Mouse (Mus musculus): Measurements from ENCODE around the gene Zfp961. TPM values are rescaled to one million over a fixed set of nuclear protein-coding genes. Genes with fewer than 3 reads are reported as not detected.
A peak's percentile ranks its signal among the peaks of the same experiment; 100 is the strongest.
"Not testable (repeated sequence)": the region's sequence is repeated elsewhere in the genome, so short reads cannot be mapped to it uniquely, and the experiment has no call there.

Zfp961 gene
- total RNA-seq, 2 experiments from 2014 or later: 9.1 to 15.8 TPM

GRCm38 (mm10) chr8:72008134-72008641 is 57.4 kb downstream of the Zfp961 start:
- no peak for ATAC-seq (replicated peaks; ENCODE audit: low FRiP score, poor library complexity, severe bottlenecking)

DNA sequence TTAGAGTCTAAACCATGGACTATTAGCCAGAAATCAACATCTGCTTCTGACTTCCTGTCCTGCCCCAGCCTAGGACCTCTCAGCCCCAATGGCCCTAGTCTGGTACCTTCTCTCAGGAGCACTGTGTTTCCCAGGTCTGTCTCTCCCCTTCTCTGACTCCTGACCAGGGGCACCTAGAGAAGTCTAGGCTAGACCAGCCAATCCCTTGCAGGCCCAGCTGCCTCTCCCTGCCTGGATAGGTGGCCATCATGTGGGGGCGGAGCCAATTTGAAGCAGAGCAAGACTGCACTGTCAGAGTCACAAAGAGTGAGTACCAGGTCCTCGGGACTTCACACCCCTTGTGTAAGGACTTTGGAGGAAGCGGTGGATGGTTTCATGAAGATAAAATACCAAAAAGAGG is 58.6 kb downstream of the Zfp961 start, which contains the start of gene Cyp4f18:
Gene Cyp4f18 (minus strand): TSS at position 154 of the 400 bp plus-strand sequence.
- no peak for ATAC-seq (replicated peaks; ENCODE audit: low FRiP score, poor library complexity, severe bottlenecking)

GRCm38 (mm10) chr8:72013506-72014228 is 62.8 kb downstream of the Zfp961 start:
- not testable (repeated sequence) for ATAC-seq (replicated peaks; ENCODE audit: low FRiP score, poor library complexity, severe bottlenecking)

DNA sequence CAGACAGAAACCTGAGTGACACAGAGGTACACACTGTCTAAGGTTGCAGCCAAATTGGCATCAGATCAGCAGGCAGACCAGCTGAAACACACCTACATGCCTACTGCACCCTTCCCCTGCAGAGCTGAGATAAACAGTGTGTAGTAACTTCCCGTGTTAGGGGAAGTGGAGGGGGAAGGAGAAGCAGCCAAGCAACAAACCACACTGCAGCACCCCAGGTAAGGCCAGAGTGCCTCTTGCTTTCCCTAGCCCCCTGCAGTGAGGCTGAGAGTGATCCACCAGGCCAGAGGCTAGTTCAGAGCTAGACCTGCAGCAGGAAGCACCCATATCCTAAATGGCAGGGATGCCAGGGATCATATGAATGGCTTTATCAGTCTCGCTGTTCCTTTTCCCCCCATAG is 66.5 kb downstream of the Zfp961 start:
- not testable (repeated sequence) for ATAC-seq (replicated peaks; ENCODE audit: low FRiP score, poor library complexity, severe bottlenecking)

- no peak for ATAC-seq (replicated peaks; ENCODE audit: low FRiP score, poor library complexity, severe bottlenecking)
Observed at GRCm38 (mm10) chr8:72018141-72018540, 67.3 kb downstream of the Zfp961 start.

DNA sequence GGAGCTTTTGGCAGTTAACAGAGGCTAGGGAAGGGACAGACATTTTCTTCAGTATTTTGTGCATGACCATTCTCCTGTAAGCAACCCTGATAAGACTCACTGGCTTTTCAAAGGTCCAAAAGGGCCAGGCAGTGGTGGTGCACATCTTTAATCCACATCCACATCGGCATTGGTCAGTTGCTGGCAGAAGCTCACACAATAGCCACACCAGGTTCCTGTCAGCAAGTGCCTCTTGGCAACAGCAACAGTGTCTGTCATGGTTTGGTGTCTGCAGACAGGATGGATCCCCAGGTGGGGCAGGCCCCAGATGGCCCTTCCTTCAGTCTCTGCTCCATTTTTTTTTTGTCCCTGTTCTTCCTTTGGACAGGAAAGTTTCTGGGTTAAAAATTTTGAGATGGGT is 68.2 kb downstream of the Zfp961 start:
- ATAC-seq (replicated peaks; ENCODE audit: low FRiP score, poor library complexity, severe bottlenecking): not testable (repeated sequence)

DNA sequence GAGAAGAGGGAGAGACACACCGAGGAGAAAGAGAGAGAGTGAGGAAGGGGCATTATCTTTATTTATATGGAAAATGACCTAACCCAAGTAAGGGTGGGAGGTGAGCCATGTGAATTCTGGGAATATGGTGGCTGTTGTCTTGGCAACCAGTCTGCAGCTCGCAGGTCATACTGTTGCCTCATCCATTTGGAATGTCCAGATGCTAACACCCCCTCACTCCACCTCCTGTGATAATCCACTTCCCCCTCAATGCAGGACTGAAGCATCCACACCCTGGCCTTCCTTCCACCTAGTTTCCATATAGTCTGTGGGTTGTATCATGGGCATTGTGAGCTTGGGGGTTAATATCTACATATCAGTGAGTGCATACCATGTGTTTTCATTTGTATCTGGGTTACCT is 69.0 kb downstream of the Zfp961 start:
- no peak for ATAC-seq (replicated peaks; ENCODE audit: low FRiP score, poor library complexity, severe bottlenecking)

GRCm38 (mm10) chr8:72024886-72025285 is 74.0 kb downstream of the Zfp961 start:
- not testable (repeated sequence) for ATAC-seq (replicated peaks; ENCODE audit: low FRiP score, poor library complexity, severe bottlenecking)

- ATAC-seq (replicated peaks; ENCODE audit: low FRiP score, poor library complexity, severe bottlenecking): peak; percentile 49
Observed at GRCm38 (mm10) chr8:72032926-72033325, 82.1 kb downstream of the Zfp961 start.

DNA sequence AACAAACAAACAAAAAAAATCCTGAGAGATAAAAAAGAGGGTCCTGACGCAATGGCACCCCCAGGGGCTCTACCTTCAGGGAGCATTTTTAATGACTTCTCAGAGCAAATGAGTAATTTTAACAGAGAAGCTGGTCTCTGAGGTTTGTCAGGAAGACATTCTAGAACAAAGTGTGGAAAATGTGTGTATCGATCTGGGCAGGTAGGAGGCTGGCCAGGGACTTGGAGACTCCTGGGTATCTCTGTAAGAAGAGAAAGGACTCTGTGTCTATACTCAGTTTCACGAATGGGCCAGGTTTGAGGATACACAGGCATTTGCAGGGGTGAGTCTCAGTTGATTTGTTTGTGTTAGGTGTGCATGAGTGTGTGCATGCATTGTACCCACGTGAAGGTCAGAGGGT is 90.1 kb downstream of the Zfp961 start, which contains the start of gene Olfr372:
Gene Olfr372 (plus strand): TSS at position 301 of the 400 bp plus-strand sequence.
- ATAC-seq (replicated peaks; ENCODE audit: low FRiP score, poor library complexity, severe bottlenecking): not testable (repeated sequence)

- no peak for ATAC-seq (replicated peaks; ENCODE audit: low FRiP score, poor library complexity, severe bottlenecking)
Observed at GRCm38 (mm10) chr8:72042493-72042892, 91.7 kb downstream of the Zfp961 start.

Other genes starting within 250 kb of the Zfp961 start
- 6.1 and 16.5 TPM in 2 replicates for gene B3gnt3, start 249.2 kb upstream of the Zfp961 start, total RNA-seq (2015; ENCODE audit: low replicate concordance)
- gene B3gnt3, start 249.2 kb upstream of the Zfp961 start, total RNA-seq (2017; ENCODE audit: low replicate concordance): 11.2 and 12.9 TPM in 2 replicates
- 20.2 and 26.5 TPM in 2 replicates for gene Fcho1, start 225.3 kb upstream of the Zfp961 start, total RNA-seq (2015; ENCODE audit: low replicate concordance)
- gene Fcho1, start 225.3 kb upstream of the Zfp961 start, total RNA-seq (2017; ENCODE audit: low replicate concordance): 44.8 and 52.8 TPM in 2 replicates
- gene Zfp709, start 69.0 kb upstream of the Zfp961 start, total RNA-seq (2015; ENCODE audit: low replicate concordance): 1.3 and 2.9 TPM in 2 replicates
- gene Zfp709, start 69.0 kb upstream of the Zfp961 start, total RNA-seq (2017; ENCODE audit: low replicate concordance): 1.3 and 2.5 TPM in 2 replicates
- gene Zfp882, start 42.4 kb upstream of the Zfp961 start, total RNA-seq (2015; ENCODE audit: low replicate concordance): 2.1 TPM in 1 of 2 replicates, not detected in the other
- gene Zfp882, start 42.4 kb upstream of the Zfp961 start, total RNA-seq (2017; ENCODE audit: low replicate concordance): 2.0 and 3.3 TPM in 2 replicates
- 9.2 and 10.4 TPM in 2 replicates for gene Zfp617, start 42.4 kb upstream of the Zfp961 start, total RNA-seq (2015; ENCODE audit: low replicate concordance)
- 5.5 and 6.8 TPM in 2 replicates for gene Zfp617, start 42.4 kb upstream of the Zfp961 start, total RNA-seq (2017; ENCODE audit: low replicate concordance)
- 15.3 and 25.2 TPM in 2 replicates for gene Cyp4f18, start 58.6 kb downstream of the Zfp961 start, total RNA-seq (2015; ENCODE audit: low replicate concordance)
- gene Cyp4f18, start 58.6 kb downstream of the Zfp961 start, total RNA-seq (2017; ENCODE audit: low replicate concordance): 7.7 and 10.3 TPM in 2 replicates
- not detected in 2 replicates for gene Olfr372, start 90.2 kb downstream of the Zfp961 start, total RNA-seq (2015; ENCODE audit: low replicate concordance)
- gene Olfr372, start 90.2 kb downstream of the Zfp961 start, total RNA-seq (2017; ENCODE audit: low replicate concordance): not detected in 2 replicates
- not detected in 2 replicates for gene Olfr373, start 132.1 kb downstream of the Zfp961 start, total RNA-seq (2015; ENCODE audit: low replicate concordance)
- gene Olfr373, start 132.1 kb downstream of the Zfp961 start, total RNA-seq (2017; ENCODE audit: low replicate concordance): not detected in 2 replicates
- not detected in 2 replicates for gene Olfr374, start 156.0 kb downstream of the Zfp961 start, total RNA-seq (2015; ENCODE audit: low replicate concordance)
- gene Olfr374, start 156.0 kb downstream of the Zfp961 start, total RNA-seq (2017; ENCODE audit: low replicate concordance): 0.14 TPM in 1 of 2 replicates, not detected in the other
- gene Tpm4, start 183.9 kb downstream of the Zfp961 start, total RNA-seq (2015; ENCODE audit: low replicate concordance): 22.5 and 25.9 TPM in 2 replicates
- gene Tpm4, start 183.9 kb downstream of the Zfp961 start, total RNA-seq (2017; ENCODE audit: low replicate concordance): 27.3 and 27.9 TPM in 2 replicates
- gene Rab8a, start 210.2 kb downstream of the Zfp961 start, total RNA-seq (2015; ENCODE audit: low replicate concordance): 15.3 and 26.9 TPM in 2 replicates
- gene Rab8a, start 210.2 kb downstream of the Zfp961 start, total RNA-seq (2017; ENCODE audit: low replicate concordance): 69.9 and 102 TPM in 2 replicates
- 0.77 and 4.4 TPM in 2 replicates for gene Hsh2d, start 238.6 kb downstream of the Zfp961 start, total RNA-seq (2015; ENCODE audit: low replicate concordance)
- 1.7 and 2.8 TPM in 2 replicates for gene Hsh2d, start 238.6 kb downstream of the Zfp961 start, total RNA-seq (2017; ENCODE audit: low replicate concordance)

Data from erythroblast, adult 5-6 weeks (primary cell).